20 mouse cellular contexts compared by ENCODE assay signal in genomic region chr6:16764707-16765106, GRCm38 (mm10).
DNase-seq lines count a peak whose midpoint lies in the region; ATAC-seq and TF ChIP-seq lines count a peak whose summit lies in the region.
"Had no signal": no experiment of that assay in that cellular context is flagged by ENCODE, and none has a peak within 500 bp of the region (broad histone marks: within the 10 kb centered on the region; RNA-seq: fewer than 3 reads in every experiment).

No protein-coding gene starts in this region.

- H3K9ac ChIP-seq in lung, embryonic 14.5 days: no peak overlapping the region
- no peak overlapping the region for H3K9ac ChIP-seq in embryonic facial prominence, embryonic 14.5 days (ENCODE audit: low read depth, low read length)
- no peak overlapping the region for H3K9ac ChIP-seq in stomach, embryonic 15.5 days
- H3K9ac ChIP-seq: forebrain, embryonic 13.5 days; hindbrain, embryonic 14.5 days; neural tube, embryonic 13.5 days had no signal

- H3K36me3 ChIP-seq in lung, embryonic 14.5 days (ENCODE audit: insufficient read depth): no peaks in the 10 kb centered on the region
- H3K36me3 ChIP-seq in embryonic facial prominence, embryonic 14.5 days (ENCODE audit: control insufficient read depth, insufficient read depth, low read length): no peaks in the 10 kb centered on the region
- H3K36me3 ChIP-seq in stomach, embryonic 15.5 days: no peaks in the 10 kb centered on the region
- H3K36me3 ChIP-seq: heart, embryonic 10.5 days; midbrain, embryonic 10.5 days; neural tube, embryonic 13.5 days had no signal

- no peaks in the 10 kb centered on the region for H3K9me3 ChIP-seq in lung, embryonic 14.5 days (ENCODE audit: low read depth, low read length)
- no peaks in the 10 kb centered on the region for H3K9me3 ChIP-seq in embryonic facial prominence, embryonic 14.5 days (ENCODE audit: control insufficient read depth, low read length)
- H3K9me3 ChIP-seq in stomach, embryonic 15.5 days: no peaks in the 10 kb centered on the region
- H3K9me3 ChIP-seq: forebrain, embryonic 13.5 days; heart, embryonic 10.5 days; midbrain, embryonic 10.5 days; neural tube, embryonic 13.5 days had no signal

- H3K27ac ChIP-seq in lung, embryonic 14.5 days (ENCODE audit: low read depth): no peak overlapping the region
- no peak overlapping the region for H3K27ac ChIP-seq in embryonic facial prominence, embryonic 14.5 days (replicated peaks; ENCODE audit: low read depth, low read length)
- H3K27ac ChIP-seq in stomach, embryonic 15.5 days: peak overlapping the region; percentile 26; the same call in 1 of the 2 replicates
- H3K27ac ChIP-seq: forebrain, embryonic 13.5 days; heart, embryonic 10.5 days; hindbrain, embryonic 14.5 days; midbrain, embryonic 10.5 days; neural tube, embryonic 13.5 days had no signal

- peak; percentile 92 for ATAC-seq in lung, embryonic 14.5 days (ENCODE audit: insufficient read depth)
- peak; percentile 71 for ATAC-seq in embryonic facial prominence, embryonic 14.5 days (ENCODE audit: low read depth)
- peak; percentile 63; the same call in 1 of the 2 replicates for ATAC-seq in stomach, embryonic 15.5 days (ENCODE audit: insufficient read depth, low FRiP score, low read depth)
- ATAC-seq: forebrain, embryonic 13.5 days had no signal

- no peaks in the 10 kb centered on the region for H3K27me3 ChIP-seq in lung, embryonic 14.5 days (ENCODE audit: insufficient read depth, low read length)
- no peaks in the 10 kb centered on the region for H3K27me3 ChIP-seq in embryonic facial prominence, embryonic 14.5 days (replicated peaks; ENCODE audit: control insufficient read depth, insufficient read depth, low read length)
- no peaks in the 10 kb centered on the region for H3K27me3 ChIP-seq in stomach, embryonic 15.5 days (replicated peaks)
- H3K27me3 ChIP-seq: forebrain, embryonic 13.5 days; neural tube, embryonic 13.5 days had no signal

- H3K4me3 ChIP-seq in lung, embryonic 14.5 days (ENCODE audit: low read depth, low read length): no peak overlapping the region
- no peak overlapping the region for H3K4me3 ChIP-seq in embryonic facial prominence, embryonic 14.5 days (ENCODE audit: low read depth, low read length)
- no peak overlapping the region for H3K4me3 ChIP-seq in stomach, embryonic 15.5 days (replicated peaks)
- H3K4me3 ChIP-seq: forebrain, embryonic 13.5 days; heart, embryonic 10.5 days; midbrain, embryonic 10.5 days; neural tube, embryonic 13.5 days had no signal

- peak; percentile 75 for DNase-seq in lung, embryonic 14.5 days
- DNase-seq in lung, adult 18-20 months: no peak
- DNase-seq in embryo, embryonic 10.5 days (ENCODE audit: low spot score): peak; percentile 68
- DNase-seq in embryonic facial prominence, embryonic 14.5 days (ENCODE audit: low spot score): peak; percentile 84
- DNase-seq in right cerebral cortex, postnatal 36 days (ENCODE audit: low spot score in 2 of 2): no peak
- no peak for DNase-seq in cerebellum, adult 18-20 months
- DNase-seq: cerebellum, adult 11 months; heart, postnatal 10 days; kidney, adult 2 months; kidney, postnatal 36 days; layer of hippocampus, adult 9-11 months; liver; lung, adult 2 months; right cerebral cortex, postnatal 14 days had no signal

- no peak for TF ChIP-seq CTCF in lung, embryonic 14.5 days (IDR thresholded peaks at IDR 0.05; ENCODE audit: low read depth)

- WGBS in lung, embryonic 14.5 days: 13% methylated on average over 5 of the region's 5 CpGs
- 17% methylated on average over 5 of the region's 5 CpGs for WGBS in embryonic facial prominence, embryonic 14.5 days
- 16% methylated on average over 5 of the region's 5 CpGs for WGBS in stomach, embryonic 15.5 days

- no peak overlapping the region for H3K4me2 ChIP-seq in lung, embryonic 14.5 days
- no peak overlapping the region for H3K4me2 ChIP-seq in embryonic facial prominence, embryonic 14.5 days (ENCODE audit: low read depth, low read length)
- no peak overlapping the region for H3K4me2 ChIP-seq in stomach, embryonic 15.5 days
- H3K4me2 ChIP-seq: forebrain, embryonic 13.5 days; hindbrain, embryonic 14.5 days; neural tube, embryonic 13.5 days had no signal

- H3K4me1 ChIP-seq in lung, embryonic 14.5 days (ENCODE audit: insufficient read depth): no peaks in the 10 kb centered on the region
- H3K4me1 ChIP-seq in embryonic facial prominence, embryonic 14.5 days (ENCODE audit: control insufficient read depth, insufficient read depth, low read length): peaks cover 12% of the 10 kb centered on the region; the same call in 1 of the 2 replicates
- H3K4me1 ChIP-seq in stomach, embryonic 15.5 days: no peaks in the 10 kb centered on the region
- H3K4me1 ChIP-seq: forebrain, embryonic 13.5 days; heart, embryonic 10.5 days; midbrain, embryonic 10.5 days; neural tube, embryonic 13.5 days had no signal

Comparison
In these comparisons a context has a peak if more than half of its experiments do, and no peak if none do; other contexts are left out.
1. DNase-seq: peak in lung, embryonic 14.5 days (single experiment), embryo, embryonic 10.5 days (single experiment) and embryonic facial prominence, embryonic 14.5 days (single experiment); none in lung, adult 18-20 months (0 of 2), right cerebral cortex, postnatal 36 days (0 of 2) and cerebellum, adult 18-20 months (0 of 2).
2. Peak in every context shown above with its lines, with median percentiles within 50 percentile points of each other: ATAC-seq.